Mouse (Mus musculus) intestine, embryonic 16.5 days (tissue): ENCODE measurements around the gene Slc9a8. TPM values are rescaled to one million over a fixed set of nuclear protein-coding genes. Genes with fewer than 3 reads are reported as not detected.

Experiments used
- polyA plus RNA-seq: library from polyadenylated mRNA; unstranded; fragments of >200 nt; fragmentation: Nextera tagmentation; extraction: Ambion mirVana; gene quantifications from 2 replicates; pipeline ENCODE4 v1.2.1, GENCODE M21; 2015

Gene Slc9a8
- polyA plus RNA-seq, 1 experiment from 2014 or later = 19.0 TPM

Other genes starting within 250 kb of the Slc9a8 start
- 1.1 TPM in 2 replicates for gene Kcnb1, start 231.6 kb upstream of the Slc9a8 start, polyA plus RNA-seq
- gene Ptgis, start 181.1 kb upstream of the Slc9a8 start, polyA plus RNA-seq = 12.0 and 12.8 TPM in 2 replicates
- 7.2 and 8.1 TPM in 2 replicates for gene B4galt5, start 72.5 kb upstream of the Slc9a8 start, polyA plus RNA-seq
- 75.7 and 76.5 TPM in 2 replicates for gene Rnf114, start 70.9 kb downstream of the Slc9a8 start, polyA plus RNA-seq
- gene Spata2, start 71.2 kb downstream of the Slc9a8 start, polyA plus RNA-seq = 14.2 and 15.4 TPM in 2 replicates
- gene Snai1, start 116.5 kb downstream of the Slc9a8 start, polyA plus RNA-seq = 15.6 TPM in 2 replicates
- 273 and 293 TPM in 2 replicates for gene Ube2v1, start 210.4 kb downstream of the Slc9a8 start, polyA plus RNA-seq
- 2.0 and 3.2 TPM in 2 replicates for gene Gm20431, start 239.8 kb downstream of the Slc9a8 start, polyA plus RNA-seq